Mouse (Mus musculus): ENCODE results near the gene Trim54.

Trim54 gene

GRCm38 (mm10) chr5:31108000-31108490 lies 8.5 kb upstream of the Trim54 start, which contains the start of gene Slc30a3:
Gene Slc30a3 (minus strand): TSS chr5:31108237.
- DNase-seq: no peak

- DNase-seq: peak; percentile 23
Measured at GRCm38 (mm10) chr5:31110781-31111180, 5.7 kb upstream of the Trim54 start.

GRCm38 (mm10) chr5:31116912-31117311 lies 400 bp downstream of the Trim54 start:
- no peak for DNase-seq

GRCm38 (mm10) chr5:31121111-31121510 lies 4.6 kb downstream of the Trim54 start:
- DNase-seq: no peak

GRCm38 (mm10) chr5:31123481-31123880 lies 7.0 kb downstream of the Trim54 start:
- DNase-seq: no peak

GRCm38 (mm10) chr5:31126050-31126449 lies 9.5 kb downstream of the Trim54 start:
- no peak for DNase-seq

GRCm38 (mm10) chr5:31136730-31137424 lies 20.4 kb downstream of the Trim54 start:
- DNase-seq: peak; percentile 10

- DNase-seq: peak; percentile 16
Measured at GRCm38 (mm10) chr5:31137658-31138057, 21.1 kb downstream of the Trim54 start.

GRCm38 (mm10) chr5:31138241-31138967 lies 21.9 kb downstream of the Trim54 start, which contains the start of gene Ucn:
Gene Ucn (minus strand): TSS chr5:31138829.
- DNase-seq: peak; percentile 35

- peak; percentile 58 for DNase-seq
Measured at GRCm38 (mm10) chr5:31138968-31139425, 22.5 kb downstream of the Trim54 start.

- DNase-seq: no peak
Measured at GRCm38 (mm10) chr5:31149781-31150180, 33.3 kb downstream of the Trim54 start.

GRCm38 (mm10) chr5:31151746-31152145 lies 35.2 kb downstream of the Trim54 start:
- DNase-seq: no peak

GRCm38 (mm10) chr5:31153516-31154151 lies 37.1 kb downstream of the Trim54 start:
- DNase-seq: no peak

GRCm38 (mm10) chr5:31154152-31154553 lies 37.6 kb downstream of the Trim54 start, which contains the start of gene Mpv17:
Gene Mpv17 (minus strand): TSS chr5:31154251.
- peak; percentile 93 for DNase-seq

- DNase-seq: no peak
Measured at GRCm38 (mm10) chr5:31162462-31162861, 46.0 kb downstream of the Trim54 start.

GRCm38 (mm10) chr5:31164878-31165277 lies 48.4 kb downstream of the Trim54 start:
- DNase-seq: no peak

GRCm38 (mm10) chr5:31168630-31169029 lies 52.1 kb downstream of the Trim54 start:
- no peak for DNase-seq

GRCm38 (mm10) chr5:31179301-31179765 lies 62.8 kb downstream of the Trim54 start:
- peak; percentile 55 for DNase-seq

GRCm38 (mm10) chr5:31179766-31180630 lies 63.5 kb downstream of the Trim54 start, which contains the start of the genes Gm29609 and Gtf3c2:
Gene Gm29609 (minus strand): TSS chr5:31179911.
Gene Gtf3c2 (minus strand): TSS chr5:31180144.
- peak; percentile 97 for DNase-seq

- DNase-seq: no peak
Measured at GRCm38 (mm10) chr5:31181183-31181770, 64.8 kb downstream of the Trim54 start.

- no peak for DNase-seq
Measured at GRCm38 (mm10) chr5:31183678-31184077, 67.2 kb downstream of the Trim54 start.
